Mouse (Mus musculus) neural tube, embryonic 14.5 days (tissue): Measurements from ENCODE around the gene Slc6a20a. TPM values are rescaled to one million over a fixed set of nuclear protein-coding genes. Genes with fewer than 3 reads are reported as not detected.

Experiments used
- ATAC-seq: fragments of 200-750 bp; cut with Nextera tagmentation; 2 replicates; pipeline ENCODE4 v1.8.0; 2017; ENCODE audit warnings: low read depth, mild to moderate bottlenecking, moderate TSS enrichment, moderate library complexity
- H3K27ac ChIP-seq: fragments of 300-500 bp; sonication (generic); 2 replicates; pipeline ENCODE4 v1.5.1; 2014; ENCODE audit warnings: low read depth, mild to moderate bottlenecking, control low read depth, low read length, moderate library complexity, mixed read lengths
- H3K27me3 ChIP-seq: fragments of 300-500 bp; sonication (generic); 2 replicates; pipeline ENCODE4 v1.6.1; 2014; ENCODE audit warnings: low read length; ENCODE audit not compliant: control insufficient read depth, insufficient read depth
- H3K36me3 ChIP-seq: fragments of 300-500 bp; sonication (generic); 2 replicates; pipeline ENCODE4 v1.6.1; 2014; ENCODE audit warnings: low read length, mixed read lengths; ENCODE audit not compliant: control insufficient read depth, insufficient read depth
- H3K4me1 ChIP-seq: fragments of 300-500 bp; sonication (generic); 2 replicates; pipeline ENCODE4 v1.6.1; 2014; ENCODE audit warnings: low read length; ENCODE audit not compliant: control insufficient read depth, insufficient read depth
- H3K4me2 ChIP-seq: fragments of 300-500 bp; sonication (generic); 2 replicates; pipeline ENCODE4 v1.6.1; 2014; ENCODE audit warnings: mild to moderate bottlenecking, low read depth, low read length, control low read depth
- H3K4me3 ChIP-seq: fragments of 300-500 bp; sonication (generic); 2 replicates; pipeline ENCODE4 v1.5.1; 2014; ENCODE audit warnings: low read depth, low read length, control low read depth, mixed read lengths
- H3K9ac ChIP-seq: fragments of 300-500 bp; sonication (generic); replicated peaks from 2 replicates; pipeline ENCODE4 v1.6.1; 2014; ENCODE audit warnings: low read depth, mild to moderate bottlenecking, control low read depth, low read length, mixed read lengths
- H3K9me3 ChIP-seq: fragments of 300-500 bp; sonication (generic); 2 replicates; pipeline ENCODE4 v1.6.1; 2016; ENCODE audit warnings: low read length; ENCODE audit not compliant: control insufficient read depth
- WGBS: fragments of 180-500 bp; shearing (Covaris S2); extraction: QIAGEN DNeasy Blood & Tissue Kit; methylation state at CpG from one replicate; pipeline ENCODE4 v1.1.7; 2014; 5-methylcytosine and 5-hydroxymethylcytosine counted together
- polyA plus RNA-seq: library from polyadenylated mRNA; unstranded; fragments of >200 nt; fragmentation: Nextera tagmentation; extraction: Ambion mirVana; gene quantifications from 2 replicates; pipeline ENCODE4 v1.2.1, GENCODE M21; 2014

Gene Slc6a20a
- polyA plus RNA-seq, 1 experiment from 2014 or later: 1.3 TPM

- Histone ChIP-seq H3K36me3 (no peaks in the 10 kb centered on the region), H3K4me3 (no peak overlapping the region), H3K9ac (no peak overlapping the region), H3K27ac (no peak overlapping the region), H3K4me2 (no peak overlapping the region), H3K4me1 (no peaks in the 10 kb centered on the region), H3K27me3 (no peaks in the 10 kb centered on the region), H3K9me3 (no peaks in the 10 kb centered on the region)
- ATAC-seq: no peak
- 91% methylated on average over 2 of the region's 2 CpGs for WGBS
These were observed 53.9 kb downstream of the Slc6a20a start for GRCm38 (mm10) chr9:123624741-123625140.

GRCm38 (mm10) chr9:123620311-123621098 lies 58.2 kb downstream of the Slc6a20a start:
- Histone ChIP-seq H3K4me3 (no peak overlapping the region), H3K4me1 (no peaks in the 10 kb centered on the region), H3K36me3 (no peaks in the 10 kb centered on the region), H3K9me3 (no peaks in the 10 kb centered on the region), H3K27me3 (no peaks in the 10 kb centered on the region), H3K4me2 (no peak overlapping the region), H3K9ac (no peak overlapping the region), H3K27ac (no peak overlapping the region)
- 73% methylated on average over 5 of the region's 5 CpGs for WGBS
- ATAC-seq: no peak

- 76% methylated on average over 1 of the region's 1 CpGs for WGBS
- ATAC-seq: no peak
- H3K4me1 ChIP-seq: no peaks in the 10 kb centered on the region
- no peak overlapping the region for H3K9ac ChIP-seq
- H3K9me3 ChIP-seq: no peaks in the 10 kb centered on the region
- H3K4me2 ChIP-seq: no peak overlapping the region
- H3K27me3 ChIP-seq: no peaks in the 10 kb centered on the region
- H3K4me3 ChIP-seq: no peak overlapping the region
- no peaks in the 10 kb centered on the region for H3K36me3 ChIP-seq
- no peak overlapping the region for H3K27ac ChIP-seq
These were observed 77.2 kb downstream of the Slc6a20a start for GRCm38 (mm10) chr9:123601529-123601928.

- ATAC-seq: no peak
- Histone ChIP-seq H3K36me3 (peaks cover 7% of the 10 kb centered on the region; the same call in 1 of the 2 replicates), H3K27ac (no peak overlapping the region), H3K4me3 (no peak overlapping the region), H3K4me2 (no peak overlapping the region), H3K9ac (no peak overlapping the region), H3K4me1 (no peaks in the 10 kb centered on the region), H3K27me3 (no peaks in the 10 kb centered on the region), H3K9me3 (no peaks in the 10 kb centered on the region)
- WGBS: 95% methylated on average over 2 of the region's 2 CpGs
These were observed 81.3 kb downstream of the Slc6a20a start for GRCm38 (mm10) chr9:123597376-123597775.

GRCm38 (mm10) chr9:123596910-123597309 lies 81.8 kb downstream of the Slc6a20a start:
- 95% methylated on average over 2 of the region's 2 CpGs for WGBS
- no peak for ATAC-seq
- Histone ChIP-seq H3K9ac (no peak overlapping the region), H3K4me2 (no peak overlapping the region), H3K4me1 (no peaks in the 10 kb centered on the region), H3K27ac (no peak overlapping the region), H3K9me3 (no peaks in the 10 kb centered on the region), H3K27me3 (no peaks in the 10 kb centered on the region), H3K36me3 (peaks cover 7% of the 10 kb centered on the region; the same call in 1 of the 2 replicates), H3K4me3 (no peak overlapping the region)

GRCm38 (mm10) chr9:123595194-123595593 lies 83.5 kb downstream of the Slc6a20a start:
- Histone ChIP-seq H3K4me1 (no peaks in the 10 kb centered on the region), H3K27me3 (no peaks in the 10 kb centered on the region), H3K9ac (no peak overlapping the region), H3K27ac (no peak overlapping the region), H3K4me3 (no peak overlapping the region), H3K36me3 (peaks cover 10% of the 10 kb centered on the region; the same call in 1 of the 2 replicates), H3K4me2 (no peak overlapping the region), H3K9me3 (no peaks in the 10 kb centered on the region)
- no peak for ATAC-seq
- 95% methylated on average over 4 of the region's 4 CpGs for WGBS

GRCm38 (mm10) chr9:123589240-123589910 lies 89.3 kb downstream of the Slc6a20a start:
- H3K4me2 ChIP-seq: no peak overlapping the region

More at GRCm38 (mm10) chr9:123589240-123589910, 89.3 kb downstream of the Slc6a20a start:
- H3K36me3 ChIP-seq: peaks cover 26% of the 10 kb centered on the region; the same call in 1 of the 2 replicates
- H3K4me3 ChIP-seq: no peak overlapping the region
- no peaks in the 10 kb centered on the region for H3K9me3 ChIP-seq
- whole genome bisulfite sequencing: 83% methylated on average over 7 of the region's 7 CpGs
- ATAC-seq: no peak
- H3K27me3 ChIP-seq: no peaks in the 10 kb centered on the region
- H3K9ac ChIP-seq: no peak overlapping the region
- no peaks in the 10 kb centered on the region for H3K4me1 ChIP-seq
- H3K27ac ChIP-seq: no peak overlapping the region
